Mouse (Mus musculus): Measurements from ENCODE around the gene Timm44. TPM values are rescaled to one million over a fixed set of nuclear protein-coding genes. Genes with fewer than 3 reads are reported as not detected.

Timm44 gene
- 10 to 100 TPM; 73.9 to 78.4 TPM for total RNA-seq (2021)
- long read RNA-seq, experiment 1, transcript Timm44-201 (13 exons, 1,790 nt) = major isoform, 63 of 85 reads
- long read RNA-seq, experiment 1, partial matches to known transcripts = 4 of 85 reads
- long read RNA-seq, experiment 1, other reads (novel, unspliced or antisense) = 16 of 85 reads
- long read RNA-seq, experiment 2, transcript Timm44-201 (13 exons, 1,790 nt) = major isoform, 89 of 110 reads
- long read RNA-seq, experiment 2, partial matches to known transcripts = 1 of 110 reads
- long read RNA-seq, experiment 2, other reads (novel, unspliced or antisense) = 20 of 110 reads

DNA sequence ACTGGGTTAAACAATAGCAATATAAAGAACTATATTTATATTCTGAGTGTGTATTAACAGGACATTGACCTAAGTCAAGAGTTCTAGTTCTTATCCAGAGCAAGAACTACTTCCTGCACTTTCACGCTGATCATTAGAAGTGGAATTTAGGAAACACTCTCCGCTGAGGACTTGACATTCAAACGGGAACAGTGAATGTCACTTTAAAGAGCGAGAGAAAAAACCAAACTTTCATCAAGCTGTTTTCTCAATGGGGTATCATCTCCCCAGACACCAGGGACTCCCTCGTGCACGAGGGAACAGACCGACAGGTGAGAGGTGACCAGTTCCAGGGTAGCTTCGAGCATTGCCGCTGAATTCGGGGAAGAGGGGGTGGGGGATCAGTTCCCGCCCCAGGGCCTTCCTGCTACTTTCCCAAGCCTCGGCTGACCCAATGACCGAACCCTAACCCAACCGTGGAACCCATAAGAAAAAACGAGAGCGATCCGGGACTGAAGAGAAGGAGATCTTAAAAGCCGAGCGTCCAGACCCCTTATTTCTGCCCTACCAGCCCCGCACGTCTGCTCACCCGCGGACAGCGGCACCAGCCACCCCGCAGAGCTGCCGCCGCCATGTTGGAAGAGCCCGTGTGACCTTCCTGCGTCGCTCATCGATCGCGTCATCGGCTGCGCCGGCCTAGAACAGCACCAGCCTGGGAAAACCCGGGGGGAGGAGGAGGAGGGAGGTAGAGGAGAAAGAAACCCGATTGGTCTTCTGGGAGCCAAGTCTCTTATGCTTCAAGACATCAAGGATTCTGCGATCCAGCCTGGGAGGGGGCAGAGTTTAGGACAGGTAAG lies at the start of gene Timm44:
Timm44 (minus strand) TSS at position 639 of the 836 bp plus-strand sequence.
- peak; percentile 85 to 97 for DNase-seq (ENCODE audit: low spot score in 2 of 2)

- DNase-seq (ENCODE audit: low spot score in 2 of 2) = peak; percentile 96 to 98
Measured at GRCm38 (mm10) chr8:4324983-4325750, 49.5 kb upstream of the Timm44 start, which contains the start of the genes Ccl25 and Elavl1. Ccl25 (plus strand) TSS chr8:4325210. Elavl1 (minus strand) TSS chr8:4325413.

DNA sequence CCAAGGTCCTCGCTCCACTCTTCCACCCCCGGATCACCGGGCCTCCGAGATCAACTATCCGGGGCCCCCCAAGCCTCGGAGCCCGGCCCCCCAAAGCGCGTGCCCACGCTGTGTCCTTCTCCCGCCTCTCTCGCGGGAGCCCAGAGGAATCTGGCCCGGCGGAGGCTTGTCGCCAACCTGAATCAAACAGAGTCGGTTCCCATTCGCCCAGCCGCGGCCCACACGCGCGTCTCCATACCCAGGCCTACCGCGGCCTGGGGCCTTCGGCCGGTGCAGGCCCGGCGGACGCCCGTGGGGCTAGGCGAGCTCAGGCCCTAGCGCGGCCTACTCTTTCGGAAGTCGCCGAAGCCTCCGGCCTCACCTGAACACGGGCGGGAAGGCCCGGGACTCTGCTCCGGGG lies 48.8 kb upstream of the Timm44 start:
- peak in 1 of 2 experiments; percentile 57 for DNase-seq (ENCODE audit: low spot score in 2 of 2)

- no peak for DNase-seq (ENCODE audit: low spot score in 2 of 2)
Measured at GRCm38 (mm10) chr8:4323917-4324316, 48.2 kb upstream of the Timm44 start.

DNA sequence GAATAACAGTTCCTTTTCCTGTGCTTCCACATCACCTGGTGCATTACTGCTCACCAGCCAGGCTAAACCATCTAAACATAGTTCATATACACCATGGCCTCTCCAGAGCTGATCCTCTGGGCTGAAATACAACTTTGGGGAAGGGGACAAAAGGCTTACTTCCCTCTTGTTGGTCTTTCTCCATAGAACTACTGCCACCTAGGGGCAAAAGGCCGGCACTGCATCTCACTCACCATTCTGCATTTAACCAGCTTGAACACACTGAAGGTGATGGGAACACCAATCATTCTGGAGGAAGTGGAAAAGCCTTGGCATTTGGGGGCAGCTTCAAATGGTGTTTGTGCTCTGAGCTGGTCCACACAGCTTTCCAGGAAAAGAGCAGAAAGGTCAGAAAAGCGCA lies 46.8 kb upstream of the Timm44 start:
- peak; percentile 54 to 73 for DNase-seq (ENCODE audit: low spot score in 2 of 2)

- DNase-seq (ENCODE audit: low spot score in 2 of 2) = no peak
Measured at GRCm38 (mm10) chr8:4321031-4321430, 45.3 kb upstream of the Timm44 start.

DNA sequence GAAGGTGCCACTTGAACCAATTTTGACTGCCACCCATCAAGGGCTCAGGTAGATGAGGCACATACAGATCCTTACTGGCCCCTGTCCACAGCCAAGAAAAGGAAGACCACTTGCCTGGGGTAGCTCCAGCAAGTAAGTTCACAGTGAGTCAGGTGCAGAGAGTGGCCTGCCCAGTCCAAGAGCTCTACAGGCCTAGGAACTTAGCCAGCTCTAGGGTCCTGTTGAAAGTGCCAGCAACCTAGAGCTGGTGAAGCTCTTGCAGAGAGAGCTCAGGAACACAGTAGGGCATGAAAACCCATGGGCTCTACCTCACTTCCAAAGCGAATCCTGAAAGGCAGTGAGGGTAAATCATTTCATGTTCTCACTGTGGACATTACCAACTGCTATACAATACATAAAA lies 44.7 kb upstream of the Timm44 start:
- no peak for DNase-seq (ENCODE audit: low spot score in 2 of 2)

DNA sequence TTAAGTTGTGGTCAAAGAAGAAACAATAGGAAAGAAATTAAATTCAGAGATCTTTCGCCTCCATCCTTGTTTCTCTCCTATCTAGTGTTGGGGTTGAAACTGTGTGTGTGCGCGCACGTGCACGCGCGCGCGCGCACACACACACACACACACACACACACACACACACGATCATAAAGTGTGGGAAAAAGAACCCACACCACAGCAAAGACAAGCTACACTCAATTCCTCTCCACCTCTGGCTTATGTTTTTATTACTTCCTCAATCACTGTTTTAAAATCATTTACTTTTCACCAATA lies 43.8 kb upstream of the Timm44 start:
- no peak for DNase-seq (ENCODE audit: low spot score in 2 of 2)

- no peak for DNase-seq (ENCODE audit: low spot score in 2 of 2)
Measured at GRCm38 (mm10) chr8:4318796-4319572, 43.3 kb upstream of the Timm44 start.

DNA sequence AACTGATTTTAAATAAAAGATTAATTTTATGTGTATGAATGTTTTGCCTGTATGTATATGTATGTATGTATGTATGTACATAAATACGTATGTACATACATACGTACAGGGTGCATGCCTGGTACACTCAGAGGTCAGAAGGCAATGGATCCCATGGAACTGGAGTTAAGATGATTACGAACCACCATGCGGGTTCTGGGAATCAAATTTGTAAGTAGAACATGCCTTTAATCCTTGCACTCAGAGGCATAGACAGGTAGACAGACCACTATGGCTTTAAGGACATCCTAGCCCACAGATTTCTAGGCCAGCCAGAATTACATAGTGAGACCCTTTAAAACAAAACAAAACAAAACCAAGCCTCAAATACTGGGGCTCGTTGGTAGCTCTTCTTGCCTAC lies 42.4 kb upstream of the Timm44 start:
- DNase-seq (ENCODE audit: low spot score in 2 of 2) = no peak

- no peak for DNase-seq (ENCODE audit: low spot score in 2 of 2)
Measured at GRCm38 (mm10) chr8:4314852-4315251, 39.1 kb upstream of the Timm44 start.

- no peak for DNase-seq (ENCODE audit: low spot score in 2 of 2)
Measured at GRCm38 (mm10) chr8:4313254-4314124, 37.8 kb upstream of the Timm44 start.

- no peak for DNase-seq (ENCODE audit: low spot score in 2 of 2)
Measured at GRCm38 (mm10) chr8:4312104-4312503, 36.4 kb upstream of the Timm44 start.

- DNase-seq (ENCODE audit: low spot score in 2 of 2) = no peak
Measured at GRCm38 (mm10) chr8:4305838-4306237, 30.1 kb upstream of the Timm44 start.

DNA sequence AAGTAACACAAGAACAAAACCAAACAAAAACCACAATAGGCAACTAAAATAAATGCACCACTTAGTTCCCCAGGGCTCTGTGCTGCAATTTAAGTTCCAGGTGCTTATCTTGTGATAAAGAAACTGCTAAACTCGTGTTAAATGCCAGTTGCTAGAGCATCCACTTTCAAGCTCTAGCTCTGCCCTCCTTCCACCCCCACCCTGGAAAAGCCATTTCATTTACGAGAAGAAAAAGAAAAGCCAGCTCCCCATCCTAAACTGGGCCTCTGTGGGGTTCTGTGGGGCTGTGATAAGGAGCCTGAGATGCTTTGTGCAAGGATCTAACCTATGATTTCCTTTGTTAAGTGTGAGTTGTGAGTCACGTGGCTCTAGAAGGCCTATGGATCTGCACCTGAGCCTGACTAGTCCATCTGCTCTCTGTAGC lies 28.4 kb upstream of the Timm44 start:
- DNase-seq (ENCODE audit: low spot score in 2 of 2) = no peak

DNA sequence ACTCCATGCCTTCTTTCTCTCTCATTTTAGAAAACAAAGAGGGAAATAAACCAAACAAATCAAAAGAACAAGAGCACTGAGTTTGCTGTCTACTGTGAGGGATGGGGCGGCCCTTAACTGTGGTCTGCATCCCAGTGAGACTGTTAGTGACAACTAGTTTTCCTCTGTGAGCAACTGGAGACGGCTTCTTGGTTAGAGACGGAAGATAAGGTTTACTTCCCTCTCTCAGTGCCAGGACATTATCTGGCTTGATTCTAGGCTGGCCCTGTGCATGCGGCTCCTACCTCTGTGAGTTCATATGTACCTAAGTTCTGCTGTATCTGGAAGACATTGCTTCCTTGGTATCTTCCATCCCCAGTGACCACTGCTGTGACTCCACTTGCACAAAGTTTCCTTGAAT lies 22.1 kb upstream of the Timm44 start:
- no peak for DNase-seq (ENCODE audit: low spot score in 2 of 2)

- DNase-seq (ENCODE audit: low spot score in 2 of 2) = no peak
Measured at GRCm38 (mm10) chr8:4292738-4293137, 17.0 kb upstream of the Timm44 start.

GRCm38 (mm10) chr8:4276111-4276465 lies 375 bp upstream of the Timm44 start:
- DNase-seq (ENCODE audit: low spot score in 2 of 2) = no peak

DNA sequence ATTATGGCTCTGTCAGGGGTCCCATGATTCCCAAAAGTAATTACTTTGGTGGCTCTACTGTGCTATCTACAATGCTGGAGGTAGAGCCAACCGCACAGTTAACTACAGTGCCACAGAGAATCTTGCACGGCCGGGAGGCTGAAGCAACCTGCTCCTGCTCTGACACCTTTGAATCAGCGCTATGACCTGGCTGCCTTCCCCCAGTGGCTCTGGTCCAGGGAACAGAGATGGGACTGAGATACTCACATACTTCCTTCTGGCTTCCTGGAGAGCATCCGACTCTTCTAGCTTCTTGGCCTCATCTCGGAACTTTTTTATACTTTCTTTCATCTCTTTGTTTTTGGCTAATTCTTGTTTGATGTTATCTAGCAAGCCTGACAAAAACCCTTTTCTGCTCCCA lies 6.1 kb downstream of the Timm44 start:
- DNase-seq (ENCODE audit: low spot score in 2 of 2) = no peak

DNA sequence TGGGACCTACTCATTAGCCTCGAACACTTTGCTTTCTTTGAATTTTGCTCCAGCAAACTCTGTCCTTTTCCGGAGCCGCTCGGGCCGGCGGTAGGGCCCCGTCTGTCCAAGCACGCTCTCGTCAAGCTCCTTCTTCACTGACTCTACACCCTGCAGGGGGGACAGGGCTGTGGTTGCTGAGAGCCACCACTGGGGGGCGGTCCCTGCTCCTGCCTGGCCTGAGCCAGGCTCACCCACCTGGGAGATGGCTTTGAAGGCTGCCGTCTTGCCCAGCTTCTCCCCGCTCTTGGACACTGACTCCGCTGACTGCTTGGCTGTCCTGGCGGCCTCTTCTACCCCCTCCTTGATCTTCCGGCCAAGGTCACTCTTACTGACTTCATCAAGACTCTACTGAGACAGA lies 8.1 kb downstream of the Timm44 start:
- DNase-seq (ENCODE audit: low spot score in 2 of 2) = no peak
